Mouse (Mus musculus) cortical plate, adult 2 months (tissue): ENCODE measurements around the gene Pih1d1. TPM values are rescaled to one million over a fixed set of nuclear protein-coding genes. Genes with fewer than 3 reads are reported as not detected.

Experiments
- H3K27ac ChIP-seq: fragments of 200-500 bp; 2 replicates; pipeline ENCODE4 v1.5.1; 2012; ENCODE audit warnings: low read length, control low read depth, inconsistent platforms; ENCODE audit not compliant: insufficient read depth
- H3K4me1 ChIP-seq: fragments of 200-500 bp; 2 replicates; pipeline ENCODE4 v1.6.1; 2011; ENCODE audit warnings: low read length; ENCODE audit not compliant: control insufficient read depth, insufficient read depth
- H3K4me3 ChIP-seq: fragments of 200-500 bp; 2 replicates; pipeline ENCODE4 v1.5.1; 2011; ENCODE audit warnings: mild to moderate bottlenecking, low read length, control low read depth; ENCODE audit not compliant: insufficient read depth
- CTCF ChIP-seq: fragments of 200-500 bp; IDR thresholded peaks from 2 replicates; pipeline ENCODE4 v1.5.1; 2011; ENCODE audit warnings: mild to moderate bottlenecking, control low read depth, low read length; ENCODE audit not compliant: insufficient read depth; ENCODE audit errors: extremely low read depth
- POLR2A ChIP-seq: fragments of 200-500 bp; IDR thresholded peaks from 2 replicates; pipeline ENCODE4 v1.6.1; 2011; ENCODE audit warnings: mild to moderate bottlenecking, low read length, control low read depth; ENCODE audit not compliant: insufficient read depth; ENCODE audit errors: extremely low read depth
- polyA plus RNA-seq: library from polyadenylated mRNA; depleted of rRNA; stranded (reverse); fragments of >200 nt; gene quantifications from 2 replicates; pipeline ENCODE4 v1.2.3, GENCODE M21; 2012

Pih1d1 gene
- polyA plus RNA-seq, 1 experiment = 59.4 TPM

DNA sequence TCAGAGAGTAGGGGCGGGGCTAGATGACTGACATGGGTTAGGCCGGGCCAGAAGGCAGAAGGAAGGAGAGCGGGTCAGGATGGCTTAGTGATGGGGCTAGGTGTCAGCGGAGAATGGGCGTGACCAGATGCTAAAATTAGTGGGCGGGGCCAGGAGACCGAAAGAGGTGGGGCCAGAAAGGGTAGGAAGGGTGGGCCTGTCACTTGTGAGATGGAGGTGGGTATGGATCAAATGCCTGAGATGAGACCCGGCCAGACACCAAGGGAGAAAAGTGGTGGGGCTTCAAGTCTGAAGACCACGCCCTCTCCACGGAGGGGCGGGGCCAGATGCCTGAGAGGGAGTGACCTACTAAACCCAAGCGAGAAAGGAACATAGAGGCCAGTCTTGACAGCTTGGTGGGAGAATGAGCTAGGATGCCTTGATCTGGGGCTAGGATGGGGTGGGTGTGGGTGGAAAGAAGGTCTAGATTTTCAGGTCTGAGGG, 19.5 kb upstream of the Pih1d1 start:
- Histone ChIP-seq H3K27ac (no peak overlapping the region), H3K4me1 (no peaks in the 10 kb centered on the region), H3K4me3 (no peak overlapping the region)
- no peak for TF ChIP-seq CTCF
- no peak for TF ChIP-seq POLR2A

DNA sequence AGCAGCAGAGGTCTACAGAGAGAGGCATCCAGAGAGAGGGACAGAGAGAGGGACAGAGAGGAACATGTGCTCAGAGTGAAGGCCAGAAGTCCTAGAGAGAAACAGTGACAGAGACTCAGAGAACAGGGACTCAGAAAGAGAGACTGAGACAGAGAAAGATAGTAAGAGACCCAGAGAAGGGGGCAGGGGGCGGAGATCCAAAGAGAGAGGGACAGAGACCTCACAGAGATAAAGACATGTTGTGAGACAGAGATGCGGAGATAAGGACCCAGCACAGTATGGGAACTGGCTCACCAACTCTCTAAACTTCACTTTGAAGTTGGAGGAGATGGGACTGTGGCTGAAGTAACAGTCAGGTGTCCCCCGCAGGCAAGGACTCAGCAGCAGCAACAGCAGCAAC, 18.7 kb upstream of the Pih1d1 start:
- no peaks in the 10 kb centered on the region for H3K4me1 ChIP-seq
- H3K27ac ChIP-seq = no peak overlapping the region
- no peak overlapping the region for H3K4me3 ChIP-seq
- no peak for TF ChIP-seq CTCF
- no peak for TF ChIP-seq POLR2A

DNA sequence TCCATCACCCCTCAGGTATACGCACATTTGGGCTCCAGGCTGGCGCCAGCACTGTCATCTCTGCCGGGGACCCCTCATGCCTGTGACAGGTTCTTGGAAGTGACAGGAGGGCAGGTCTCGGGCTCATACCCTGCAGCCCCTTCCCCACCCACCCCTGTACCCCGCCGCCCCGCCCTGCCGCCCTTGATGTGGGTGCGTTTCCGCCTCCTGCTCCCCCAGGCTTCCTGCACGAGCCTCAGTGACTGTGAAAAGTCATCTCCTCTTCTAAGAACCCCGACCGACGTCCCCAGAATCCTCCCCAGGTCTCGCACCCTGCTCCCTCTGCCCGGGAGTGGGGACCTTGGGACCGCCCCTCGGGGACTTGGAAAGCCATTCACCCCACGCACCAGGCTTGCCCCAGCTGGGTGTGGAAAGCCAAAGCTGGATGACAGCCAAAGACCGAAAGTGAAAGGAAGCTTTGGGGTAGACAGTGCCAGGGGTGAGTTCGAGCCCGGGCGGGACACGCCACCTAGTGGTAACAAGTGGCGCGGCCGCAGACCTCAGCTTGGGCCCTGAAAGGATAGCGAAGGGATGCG, 18.0 kb upstream of the Pih1d1 start, which contains the start of the genes Gm45713 and Flt3l:
Gene Gm45713 (minus strand): TSS at position 239 of the 575 bp plus-strand sequence.
Gene Flt3l (minus strand): TSS at position 440 of the 575 bp plus-strand sequence.
- peak within 1 kb of the TSS; percentile 38 for H3K4me3 ChIP-seq
- H3K27ac ChIP-seq = no peak within 1 kb of the TSS
- TF ChIP-seq CTCF (peak; percentile 81), POLR2A (no peak)
- no peaks in the 10 kb centered on the region for H3K4me1 ChIP-seq

DNA sequence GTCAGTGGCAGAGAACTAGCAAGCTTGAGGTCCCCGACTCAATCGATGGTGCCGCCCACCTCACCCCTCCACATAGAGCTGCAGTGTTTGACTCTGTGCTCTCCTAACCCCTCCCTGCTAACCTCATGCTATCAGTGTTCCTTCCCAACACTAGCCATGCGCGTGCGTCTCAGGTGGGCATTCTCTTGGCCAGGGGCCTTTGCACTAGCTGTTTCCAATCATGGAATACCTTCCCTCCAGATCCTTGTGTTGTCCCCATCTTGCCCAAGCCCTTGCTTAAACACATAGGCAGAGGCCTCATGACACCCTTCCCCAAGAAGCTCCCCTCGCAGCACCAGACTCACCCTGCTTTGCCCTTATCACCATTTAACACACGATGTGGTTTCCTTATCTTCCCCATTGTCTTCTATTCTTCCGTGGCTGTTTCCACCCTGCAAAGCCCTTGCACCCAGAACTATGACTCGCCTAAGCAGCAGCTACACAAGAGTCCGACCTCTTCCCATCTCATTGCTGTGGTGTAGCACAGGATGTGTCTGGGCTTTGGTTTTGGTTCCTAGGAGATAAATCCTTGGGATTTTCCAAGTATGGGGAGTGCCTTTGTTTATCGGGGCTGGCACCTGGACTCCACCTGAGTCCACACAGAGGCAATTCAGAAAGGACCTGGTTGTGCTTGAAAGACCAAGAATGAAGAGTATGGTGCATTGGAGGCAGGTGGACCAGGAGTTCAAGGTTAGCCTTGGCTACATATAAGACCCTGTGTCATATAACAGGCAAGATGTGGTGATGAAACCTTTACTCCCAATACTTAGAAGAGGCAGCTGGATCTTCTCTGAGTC, 16.7 kb upstream of the Pih1d1 start:
- H3K4me1 ChIP-seq = no peaks in the 10 kb centered on the region
- H3K4me3 ChIP-seq = no peak overlapping the region
- TF ChIP-seq CTCF (no peak), POLR2A (no peak)
- no peak overlapping the region for H3K27ac ChIP-seq

DNA sequence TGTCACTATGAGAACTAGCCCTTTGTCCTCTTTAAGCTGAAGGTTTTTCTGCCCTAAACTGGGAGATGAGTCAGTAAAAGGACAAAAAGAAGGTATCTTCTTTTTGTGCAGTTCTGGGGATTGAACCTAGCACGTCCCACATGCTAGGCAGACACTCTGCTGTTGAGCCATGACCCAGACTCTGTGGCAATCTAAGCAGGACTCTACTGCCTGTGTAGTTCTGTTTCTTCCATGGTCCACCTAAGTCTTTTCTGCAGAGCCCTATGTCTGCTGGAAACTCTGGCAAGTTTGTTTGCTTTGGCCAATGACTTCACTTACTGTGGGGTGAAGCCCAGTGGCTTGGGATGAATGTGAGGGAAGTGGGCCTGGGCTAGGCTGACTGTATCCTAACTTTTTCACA, 15.7 kb upstream of the Pih1d1 start:
- TF ChIP-seq POLR2A = no peak
- no peak for TF ChIP-seq CTCF
- Histone ChIP-seq H3K4me3 (no peak overlapping the region), H3K4me1 (no peaks in the 10 kb centered on the region), H3K27ac (no peak overlapping the region)

DNA sequence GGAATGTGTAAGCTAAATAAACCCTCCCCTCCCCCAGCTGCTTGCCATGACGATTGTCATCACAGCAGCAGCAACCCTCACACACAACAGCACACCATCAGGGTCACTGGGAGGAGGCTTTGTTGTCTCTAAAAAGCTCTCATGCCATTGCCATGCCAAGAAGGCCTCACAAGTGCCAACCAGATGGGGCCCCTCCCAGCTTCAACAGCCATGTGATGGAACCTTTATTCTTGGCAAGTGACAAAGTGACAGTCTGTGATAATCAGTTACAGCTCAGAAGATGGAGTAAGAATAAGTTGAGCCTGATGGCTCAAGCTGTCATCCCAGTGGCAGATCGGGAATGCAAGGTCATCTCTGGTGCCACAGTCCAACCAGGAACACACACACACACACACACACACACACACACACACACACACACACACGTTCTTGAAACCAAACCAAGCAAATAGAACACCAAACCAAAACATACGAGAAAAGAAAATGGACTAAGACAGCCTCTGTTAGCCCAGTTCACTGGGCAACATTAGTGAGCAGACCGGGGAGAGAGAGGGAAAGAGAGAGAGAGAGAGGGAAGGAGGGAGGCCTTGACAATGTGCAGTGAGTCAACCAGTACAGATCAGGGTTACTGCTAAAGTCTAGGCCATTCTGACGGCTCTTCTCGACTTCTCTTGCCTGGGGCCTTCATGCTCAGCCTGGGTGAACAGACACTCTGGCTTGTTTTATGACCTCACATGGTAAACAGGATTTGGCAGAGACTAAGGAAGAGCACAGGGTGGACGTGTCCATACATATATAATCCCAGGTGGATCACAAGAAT, 14.0 kb upstream of the Pih1d1 start:
- TF ChIP-seq POLR2A (no peak), CTCF (no peak)
- no peak overlapping the region for H3K27ac ChIP-seq
- no peaks in the 10 kb centered on the region for H3K4me1 ChIP-seq
- H3K4me3 ChIP-seq = no peak overlapping the region

DNA sequence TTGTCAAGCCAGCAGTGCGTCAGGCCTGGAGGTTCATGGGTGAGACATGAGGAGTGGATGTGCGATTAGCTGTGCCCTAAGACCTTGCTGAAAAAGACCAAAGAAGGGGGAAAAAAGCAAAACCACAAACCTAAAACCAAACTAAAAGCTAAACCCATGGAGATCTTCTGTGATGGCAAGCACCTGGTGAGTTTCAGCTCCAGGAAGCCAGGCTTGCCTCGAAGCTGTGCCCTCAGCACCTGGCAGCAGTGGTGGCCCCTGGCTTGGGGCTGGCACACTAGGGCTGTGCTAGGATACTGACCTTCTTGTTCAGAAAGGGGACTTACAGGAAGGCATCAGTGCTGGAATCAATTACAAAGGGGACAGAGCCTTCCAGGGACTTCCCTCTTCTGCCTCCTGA, 12.8 kb upstream of the Pih1d1 start:
- H3K27ac ChIP-seq = no peak overlapping the region
- H3K4me3 ChIP-seq = no peak overlapping the region
- no peak for TF ChIP-seq CTCF
- no peak for TF ChIP-seq POLR2A
- H3K4me1 ChIP-seq = no peaks in the 10 kb centered on the region

DNA sequence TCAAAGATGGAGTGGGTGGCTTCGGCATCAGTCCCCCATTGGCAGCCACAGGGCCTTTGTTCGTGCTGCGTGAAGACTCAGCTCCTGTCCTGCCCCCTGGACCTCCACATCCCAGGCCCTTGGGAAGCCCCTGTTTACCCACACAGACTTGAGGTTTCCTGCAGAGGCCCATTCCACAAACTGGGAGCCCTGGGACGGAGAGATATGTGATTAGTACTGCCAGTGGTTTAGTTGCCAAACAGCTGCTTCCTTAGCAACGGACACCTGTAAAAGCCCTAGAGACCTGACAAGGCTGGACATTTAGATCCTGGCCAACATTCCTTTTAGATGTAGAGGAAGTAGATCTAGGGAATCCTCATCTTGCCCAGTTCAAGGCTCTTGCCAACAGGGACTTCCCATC, 12.2 kb upstream of the Pih1d1 start:
- TF ChIP-seq CTCF (no peak), POLR2A (no peak)
- Histone ChIP-seq H3K4me3 (no peak overlapping the region), H3K27ac (no peak overlapping the region), H3K4me1 (no peaks in the 10 kb centered on the region)
